Mouse (Mus musculus) midbrain, postnatal 0 days (tissue): ENCODE measurements at regions not wholly inside any gene's neighbourhood (a gene's known extent, or its start where the extent isn't known, plus 50 kb on each side); places are given as distances from the start of the nearest gene placed in this dataset.

Experiments
- ATAC-seq: fragments of 200-750 bp; cut with Nextera tagmentation; 2 replicates; pipeline ENCODE4 v1.8.0; 2017; ENCODE audit warnings: moderate number of reproducible peaks, mild to moderate bottlenecking, moderate TSS enrichment, moderate library complexity; ENCODE audit not compliant: low FRiP score
- DNase-seq: peaks from one replicate; pipeline ENCODE4 v3.0.0-alpha.2; 2015; ENCODE audit warnings: low spot score
- H3K27ac ChIP-seq: fragments of 300-500 bp; sonication (generic); 2 replicates; pipeline ENCODE4 v1.5.1; 2014; ENCODE audit warnings: low read depth, mild to moderate bottlenecking, low read length, mixed read lengths
- H3K27me3 ChIP-seq: fragments of 300-500 bp; sonication (generic); 2 replicates; pipeline ENCODE4 v1.6.1; 2014; ENCODE audit warnings: low read length, control low read depth, mixed read lengths; ENCODE audit not compliant: insufficient read depth
- H3K36me3 ChIP-seq: fragments of 300-500 bp; sonication (generic); 2 replicates; pipeline ENCODE4 v1.6.1; 2014; ENCODE audit warnings: low read length, control low read depth, mixed read lengths; ENCODE audit not compliant: insufficient read depth
- H3K4me1 ChIP-seq: fragments of 300-500 bp; sonication (generic); 2 replicates; pipeline ENCODE4 v1.6.1; 2014; ENCODE audit warnings: mild to moderate bottlenecking, control low read depth, antibody characterized with exemption, low read length, mixed read lengths; ENCODE audit not compliant: insufficient read depth
- H3K4me2 ChIP-seq: fragments of 300-500 bp; sonication (generic); 2 replicates; pipeline ENCODE4 v1.6.1; 2014; ENCODE audit warnings: low read depth, mild to moderate bottlenecking, low read length, mixed read lengths; ENCODE audit not compliant: poor library complexity, severe bottlenecking
- H3K4me3 ChIP-seq: fragments of 300-500 bp; sonication (generic); 2 replicates; pipeline ENCODE4 v1.5.1; 2014; ENCODE audit warnings: low read depth, mild to moderate bottlenecking, low read length, moderate library complexity
- H3K9ac ChIP-seq: fragments of 300-500 bp; sonication (generic); replicated peaks from 2 replicates; pipeline ENCODE4 v1.6.1; 2014; ENCODE audit warnings: mild to moderate bottlenecking, low read length, moderate library complexity, mixed read lengths; ENCODE audit not compliant: poor library complexity, severe bottlenecking
- H3K9me3 ChIP-seq: fragments of 300-500 bp; sonication (generic); 2 replicates; pipeline ENCODE4 v1.6.1; 2016; ENCODE audit warnings: low read length, control low read depth
- CTCF ChIP-seq: IDR thresholded peaks from 2 replicates; pipeline ENCODE4 v1.5.1; 2016; ENCODE audit warnings: antibody characterized with exemption, mild to moderate bottlenecking
- WGBS: fragments of 180-500 bp; shearing (Covaris S2); extraction: QIAGEN DNeasy Blood & Tissue Kit; methylation state at CpG from one replicate; pipeline ENCODE4 v1.1.7; 2014; 5-methylcytosine and 5-hydroxymethylcytosine counted together

DNA sequence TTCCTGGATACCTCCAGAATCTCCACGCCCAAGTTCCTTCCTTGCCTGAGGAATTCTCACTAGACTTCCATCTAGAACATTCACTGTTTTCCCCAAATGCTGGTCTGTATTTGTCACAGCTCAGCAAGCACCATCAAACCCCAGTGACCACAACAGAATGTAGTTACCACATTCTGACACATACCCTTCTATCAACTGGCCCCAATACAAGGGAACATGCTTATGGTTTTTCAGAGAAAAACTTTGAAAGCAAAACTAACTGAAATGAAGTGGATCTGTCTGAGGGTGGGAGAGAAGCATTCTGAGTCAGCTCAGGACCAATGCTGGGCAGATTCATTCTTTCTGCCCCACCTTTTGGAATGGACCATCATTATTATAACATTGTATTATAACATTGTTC lies 110.9 kb upstream of the Tbl1xr1 start:
- no peaks in the 10 kb centered on the region for H3K9me3 ChIP-seq
- H3K4me1 ChIP-seq = no peaks in the 10 kb centered on the region
- no peak for ATAC-seq
- H3K4me3 ChIP-seq = no peak overlapping the region
- H3K27ac ChIP-seq = no peak overlapping the region
- TF ChIP-seq CTCF = no peak
- H3K9ac ChIP-seq = no peak overlapping the region
- 97% methylated on average over 1 of the region's 1 CpGs for WGBS
- H3K4me2 ChIP-seq = no peak overlapping the region
- no peaks in the 10 kb centered on the region for H3K27me3 ChIP-seq
- H3K36me3 ChIP-seq = no peaks in the 10 kb centered on the region
- DNase-seq = no peak

DNA sequence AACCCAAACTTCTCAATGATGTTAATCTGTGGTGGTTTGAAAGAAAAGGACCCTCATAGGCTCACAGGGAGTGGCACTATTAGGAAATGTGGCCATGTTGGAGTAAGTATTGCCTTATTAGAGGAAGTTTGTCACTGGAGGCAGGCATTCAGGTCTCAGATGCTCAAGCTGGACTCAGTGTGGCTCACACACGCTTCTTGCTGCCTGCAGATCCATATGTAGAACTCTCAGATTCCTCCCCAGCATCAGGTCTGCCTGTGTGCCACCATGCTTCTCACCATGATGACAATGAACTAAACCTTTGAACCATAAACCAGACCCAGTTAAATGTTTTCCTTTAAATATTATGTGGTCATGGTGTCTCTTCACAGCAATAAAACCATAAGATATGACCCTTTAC lies 104.7 kb upstream of the Tbl1xr1 start:
- H3K27me3 ChIP-seq = no peaks in the 10 kb centered on the region
- H3K4me2 ChIP-seq = no peak overlapping the region
- no peak for DNase-seq
- H3K4me1 ChIP-seq = no peaks in the 10 kb centered on the region
- no peak overlapping the region for H3K9ac ChIP-seq
- no peak overlapping the region for H3K4me3 ChIP-seq
- no peak for TF ChIP-seq CTCF
- no peak overlapping the region for H3K27ac ChIP-seq
- 94% methylated on average over 1 of the region's 1 CpGs for WGBS
- H3K9me3 ChIP-seq = no peaks in the 10 kb centered on the region
- no peak for ATAC-seq
- H3K36me3 ChIP-seq = no peaks in the 10 kb centered on the region

DNA sequence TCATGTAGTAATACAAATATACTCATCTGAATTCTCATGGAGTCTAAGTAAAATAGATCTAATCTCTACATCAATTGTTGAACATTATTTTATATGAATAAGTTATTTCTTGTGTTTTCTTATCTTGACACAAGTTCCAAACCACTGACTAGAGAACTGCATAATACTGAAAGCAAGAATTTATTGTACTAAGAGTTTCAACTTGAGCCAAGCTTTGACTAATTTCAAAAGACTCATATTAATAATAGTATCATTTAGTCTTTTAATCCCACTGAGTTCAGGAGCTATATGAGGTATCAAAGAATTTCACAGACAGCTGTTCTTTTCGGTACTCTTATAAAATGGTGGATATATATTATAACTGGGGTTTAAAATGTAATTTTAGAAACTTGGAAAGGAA lies 103.3 kb upstream of the Tbl1xr1 start:
- no peak for TF ChIP-seq CTCF
- DNase-seq (no peak), ATAC-seq (no peak)
- Histone ChIP-seq H3K36me3 (no peaks in the 10 kb centered on the region), H3K4me2 (no peak overlapping the region), H3K27ac (no peak overlapping the region), H3K9me3 (no peaks in the 10 kb centered on the region), H3K9ac (no peak overlapping the region), H3K4me1 (no peaks in the 10 kb centered on the region), H3K4me3 (no peak overlapping the region), H3K27me3 (no peaks in the 10 kb centered on the region)
- WGBS = 94% methylated on average over 1 of the region's 1 CpGs

DNA sequence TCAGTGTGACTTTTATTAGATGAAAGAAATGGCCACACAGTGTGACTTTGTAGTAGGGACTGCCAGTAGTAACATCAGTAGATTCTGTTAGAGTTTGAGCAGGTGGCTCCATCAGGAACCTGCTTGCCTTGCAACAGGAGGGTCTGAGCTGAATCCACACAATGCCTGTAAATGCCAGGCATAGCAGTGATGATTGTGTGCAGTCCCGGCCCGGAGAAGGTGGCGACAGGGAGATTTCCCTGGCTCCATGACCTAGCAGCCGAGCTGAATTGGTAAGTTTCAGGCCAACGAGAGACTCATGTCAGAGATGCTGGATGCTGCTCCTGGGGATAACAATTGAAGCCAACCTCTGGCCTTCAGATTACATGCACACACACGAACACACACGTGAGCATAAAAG lies 102.8 kb upstream of the Tbl1xr1 start:
- Histone ChIP-seq H3K36me3 (no peaks in the 10 kb centered on the region), H3K4me1 (no peaks in the 10 kb centered on the region), H3K27me3 (no peaks in the 10 kb centered on the region), H3K27ac (no peak overlapping the region), H3K9me3 (no peaks in the 10 kb centered on the region), H3K9ac (no peak overlapping the region), H3K4me3 (no peak overlapping the region), H3K4me2 (no peak overlapping the region)
- WGBS = 78% methylated on average over 7 of the region's 7 CpGs
- TF ChIP-seq CTCF = no peak
- DNase-seq = no peak
- no peak for ATAC-seq

DNA sequence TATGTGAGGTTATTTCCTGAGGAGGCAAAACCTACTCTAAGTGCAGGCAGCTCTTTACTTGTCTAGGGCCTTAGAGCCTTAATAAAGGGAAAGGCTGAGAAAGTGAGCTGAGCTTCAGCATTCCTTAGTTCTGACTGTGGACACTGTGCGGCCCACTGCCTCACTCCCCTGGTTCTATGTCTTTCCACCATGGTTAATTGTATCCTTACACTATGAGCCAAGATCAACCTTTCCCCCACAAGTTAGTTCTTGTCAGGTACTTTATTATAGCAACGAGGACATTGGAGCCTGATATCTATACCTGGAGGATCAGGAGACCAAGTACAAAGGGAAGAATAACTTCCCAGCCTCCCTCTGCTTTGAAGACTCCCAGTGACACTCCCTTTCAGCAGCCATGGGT lies 101.7 kb upstream of the Tbl1xr1 start:
- 91% methylated on average over 2 of the region's 2 CpGs for WGBS
- Histone ChIP-seq H3K27ac (no peak overlapping the region), H3K4me2 (no peak overlapping the region), H3K27me3 (no peaks in the 10 kb centered on the region), H3K9ac (no peak overlapping the region), H3K36me3 (no peaks in the 10 kb centered on the region), H3K9me3 (no peaks in the 10 kb centered on the region), H3K4me3 (no peak overlapping the region), H3K4me1 (no peaks in the 10 kb centered on the region)
- ATAC-seq = no peak
- no peak for DNase-seq
- TF ChIP-seq CTCF = no peak

DNA sequence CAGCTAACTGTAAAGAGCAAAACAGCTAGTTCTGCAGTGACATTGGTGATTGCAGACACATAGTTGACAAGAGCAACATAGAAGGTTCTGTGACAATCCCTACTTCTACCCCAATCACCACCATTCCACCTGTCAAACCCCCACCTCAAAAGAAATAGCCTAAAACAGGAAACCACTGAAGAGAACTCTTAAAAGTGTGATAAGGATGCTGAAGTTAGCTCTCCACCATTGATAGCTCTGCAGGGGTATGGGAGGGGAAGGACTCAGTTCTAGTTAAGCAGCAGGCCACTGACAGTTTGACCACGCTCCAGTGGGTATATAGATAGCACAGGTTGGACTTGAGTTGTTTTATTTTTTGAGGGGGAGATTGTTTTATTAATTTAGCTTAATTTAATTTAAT lies 98.7 kb upstream of the Tbl1xr1 start:
- Histone ChIP-seq H3K9me3 (no peaks in the 10 kb centered on the region), H3K9ac (no peak overlapping the region), H3K36me3 (no peaks in the 10 kb centered on the region), H3K27me3 (no peaks in the 10 kb centered on the region), H3K4me2 (no peak overlapping the region), H3K4me1 (no peaks in the 10 kb centered on the region), H3K4me3 (no peak overlapping the region), H3K27ac (no peak overlapping the region)
- ATAC-seq (no peak), DNase-seq (no peak)
- 85% methylated on average over 1 of the region's 1 CpGs for WGBS
- TF ChIP-seq CTCF = no peak

DNA sequence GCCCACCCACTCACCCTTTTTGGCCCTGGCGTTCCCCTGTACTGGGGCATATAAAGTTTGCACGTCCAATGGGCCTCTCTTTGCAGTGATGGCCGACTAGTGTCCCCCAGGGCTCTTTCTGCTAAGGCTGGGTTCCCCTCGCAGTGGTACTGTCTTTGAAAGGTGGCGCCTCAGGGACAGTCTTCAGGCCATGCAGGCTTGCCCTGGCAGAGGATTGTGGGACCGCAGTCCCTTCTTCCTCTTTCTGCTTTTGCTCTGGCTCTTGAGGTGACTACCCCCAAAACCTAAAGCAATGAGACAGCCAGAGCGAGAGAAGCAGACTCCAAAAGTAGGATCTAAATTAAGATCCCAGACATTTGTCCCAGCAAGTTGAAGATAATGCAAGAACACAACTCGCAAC lies 93.5 kb upstream of the Tbl1xr1 start:
- Histone ChIP-seq H3K4me3 (no peak overlapping the region), H3K27me3 (no peaks in the 10 kb centered on the region), H3K4me1 (no peaks in the 10 kb centered on the region), H3K9me3 (no peaks in the 10 kb centered on the region), H3K36me3 (no peaks in the 10 kb centered on the region), H3K27ac (no peak overlapping the region), H3K9ac (no peak overlapping the region), H3K4me2 (no peak overlapping the region)
- DNase-seq (no peak), ATAC-seq (no peak)
- TF ChIP-seq CTCF = no peak
- WGBS = 94% methylated on average over 8 of the region's 8 CpGs
